ENCODE assay signal across 32 mouse cellular contexts in the genomic region with DNA sequence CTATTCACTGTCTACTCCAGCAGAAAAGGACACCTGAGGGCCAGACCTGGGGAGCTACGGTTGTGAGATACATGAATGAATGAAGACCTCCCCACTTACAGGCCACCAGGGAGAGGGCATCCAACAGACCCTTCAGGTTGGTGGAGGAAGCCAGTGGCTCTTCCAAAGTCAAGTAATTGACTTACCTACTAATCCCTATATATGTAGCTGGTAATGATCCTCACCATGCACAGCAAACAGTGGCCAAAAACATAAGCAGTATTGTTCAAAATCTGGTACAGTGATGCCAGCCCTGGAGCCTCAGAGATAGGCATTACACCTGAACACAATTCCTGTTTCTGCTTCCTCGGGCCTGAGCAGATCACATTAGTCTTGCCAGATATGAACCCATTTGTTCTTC. TPM values are rescaled to one million over a fixed set of nuclear protein-coding genes. Genes with fewer than 3 reads are reported as not detected.
"Had no signal": no experiment of that assay in that cellular context is flagged by ENCODE, and none has a peak within 500 bp of the region (broad histone marks: within the 10 kb centered on the region; RNA-seq: fewer than 3 reads in every experiment).

No protein-coding gene starts in this region.

- DNase-seq: left cerebral cortex, postnatal 4 days; liver; liver, embryonic 13.5 days; lung, adult 18-20 months; lung, adult 2 months; lung, embryonic 14.5 days; lung, postnatal 10 days; lung, postnatal 14 days; lung, postnatal 36 days; lung, postnatal 4 days; midbrain, embryonic 14.5 days had no signal

- ATAC-seq: liver, embryonic 12.5 days; liver, postnatal 0 days; lung, postnatal 0 days; midbrain, embryonic 13.5 days; midbrain, embryonic 15.5 days; midbrain, embryonic 16.5 days had no signal

- H3K9ac ChIP-seq: limb, embryonic 12.5 days; limb, embryonic 13.5 days; limb, embryonic 15.5 days; liver, embryonic 12.5 days; liver, embryonic 13.5 days; liver, embryonic 14.5 days; liver, embryonic 15.5 days; liver, postnatal 0 days; lung, embryonic 14.5 days; lung, embryonic 15.5 days; midbrain, embryonic 12.5 days; midbrain, embryonic 13.5 days; midbrain, embryonic 15.5 days had no signal

- H3K9me3 ChIP-seq: limb, embryonic 10.5 days; limb, embryonic 12.5 days; limb, embryonic 13.5 days; limb, embryonic 15.5 days; liver, embryonic 12.5 days; liver, embryonic 13.5 days; liver, embryonic 15.5 days; lung, embryonic 15.5 days; megakaryocyte, embryonic 14.5 days; midbrain, embryonic 10.5 days; midbrain, embryonic 12.5 days; midbrain, embryonic 13.5 days; midbrain, embryonic 15.5 days had no signal

- H3K36me3 ChIP-seq: limb, embryonic 10.5 days; limb, embryonic 12.5 days; limb, embryonic 13.5 days; limb, embryonic 15.5 days; liver, embryonic 12.5 days; liver, embryonic 13.5 days; liver, embryonic 15.5 days; lung, embryonic 15.5 days; midbrain, embryonic 10.5 days; midbrain, embryonic 12.5 days; midbrain, embryonic 13.5 days; midbrain, embryonic 15.5 days had no signal

- H3K4me1 ChIP-seq: limb, embryonic 15.5 days; liver, embryonic 12.5 days; liver, embryonic 13.5 days; liver, embryonic 15.5 days; lung, embryonic 15.5 days; megakaryocyte, embryonic 14.5 days; midbrain, embryonic 15.5 days had no signal

- H3K4me3 ChIP-seq: left cerebral cortex, adult 2 months; limb, embryonic 10.5 days; limb, embryonic 12.5 days; limb, embryonic 13.5 days; limb, embryonic 15.5 days; liver, embryonic 12.5 days; liver, embryonic 13.5 days; liver, embryonic 15.5 days; lung, embryonic 15.5 days; megakaryocyte, embryonic 14.5 days; midbrain, embryonic 10.5 days; midbrain, embryonic 12.5 days; midbrain, embryonic 13.5 days; midbrain, embryonic 15.5 days; myocyte had no signal

- H3K27me3 ChIP-seq: limb, embryonic 12.5 days; limb, embryonic 13.5 days; limb, embryonic 15.5 days; liver, embryonic 12.5 days; liver, embryonic 13.5 days; liver, embryonic 15.5 days; lung, embryonic 15.5 days; megakaryocyte, embryonic 14.5 days; midbrain, embryonic 12.5 days; midbrain, embryonic 13.5 days; midbrain, embryonic 15.5 days had no signal

- H3K27ac ChIP-seq: left cerebral cortex, adult 2 months; limb, embryonic 10.5 days; limb, embryonic 12.5 days; limb, embryonic 13.5 days; limb, embryonic 15.5 days; liver, embryonic 12.5 days; liver, embryonic 13.5 days; liver, embryonic 14.5 days; liver, embryonic 15.5 days; lung, embryonic 15.5 days; macrophage; midbrain, embryonic 10.5 days; midbrain, embryonic 12.5 days; midbrain, embryonic 13.5 days; midbrain, embryonic 15.5 days had no signal

- H3K4me2 ChIP-seq: limb, embryonic 12.5 days; limb, embryonic 13.5 days; limb, embryonic 15.5 days; liver, embryonic 11.5 days; liver, embryonic 12.5 days; liver, embryonic 13.5 days; liver, embryonic 15.5 days; lung, embryonic 14.5 days; lung, embryonic 15.5 days; midbrain, embryonic 11.5 days; midbrain, embryonic 12.5 days; midbrain, embryonic 13.5 days; midbrain, embryonic 15.5 days had no signal

RNA-seq across cellular contexts. Expression of a gene that starts 37.4 kb away (rescaled TPM):
- polyA plus RNA-seq: myocyte had no signal
